Mouse (Mus musculus) heart, embryonic 10.5 days (tissue): Measurements from ENCODE around the gene Tomm70a. TPM values are rescaled to one million over a fixed set of nuclear protein-coding genes. Genes with fewer than 3 reads are reported as not detected.
"Not testable (repeated sequence)": the region's sequence is repeated elsewhere in the genome, so short reads cannot be mapped to it uniquely, and the experiment has no call there.

Experiments used
- DNase-seq: peaks from one replicate; pipeline ENCODE4 v3.0.0-alpha.2; 2017; ENCODE audit warnings: low spot score
- H3K27ac ChIP-seq: fragments of 300-500 bp; sonication (generic); 2 replicates; pipeline ENCODE4 v1.5.1; 2016; ENCODE audit warnings: mild to moderate bottlenecking
- H3K27me3 ChIP-seq: fragments of 300-500 bp; sonication (generic); 2 replicates; pipeline ENCODE4 v1.6.1; 2016; ENCODE audit warnings: mild to moderate bottlenecking; ENCODE audit not compliant: poor library complexity, insufficient read depth, severe bottlenecking
- H3K36me3 ChIP-seq: fragments of 300-500 bp; sonication (generic); 2 replicates; pipeline ENCODE4 v1.6.1; 2016; ENCODE audit warnings: mild to moderate bottlenecking, moderate library complexity
- H3K4me1 ChIP-seq: fragments of 300-500 bp; sonication (generic); 2 replicates; pipeline ENCODE4 v1.6.1; 2016; ENCODE audit warnings: mild to moderate bottlenecking
- H3K4me3 ChIP-seq: fragments of 300-500 bp; sonication (generic); 2 replicates; pipeline ENCODE4 v1.5.1; 2016; ENCODE audit warnings: mild to moderate bottlenecking, moderate library complexity
- H3K9me3 ChIP-seq: fragments of 300-500 bp; sonication (generic); 2 replicates; pipeline ENCODE4 v1.6.1; 2016; ENCODE audit warnings: mild to moderate bottlenecking, moderate library complexity
- WGBS: fragments of 180-500 bp; shearing (Covaris S2); methylation state at CpG from one replicate; pipeline ENCODE4 v1.1.7; 2016; 5-methylcytosine and 5-hydroxymethylcytosine counted together
- polyA plus RNA-seq: library from polyadenylated mRNA; unstranded; fragments of >200 nt; fragmentation: Nextera tagmentation; extraction: Ambion mirVana; gene quantifications from 2 replicates; pipeline ENCODE4 v1.2.1, GENCODE M21; 2016

Tomm70a gene
- polyA plus RNA-seq, 1 experiment from 2014 or later = 51.2 TPM

DNA sequence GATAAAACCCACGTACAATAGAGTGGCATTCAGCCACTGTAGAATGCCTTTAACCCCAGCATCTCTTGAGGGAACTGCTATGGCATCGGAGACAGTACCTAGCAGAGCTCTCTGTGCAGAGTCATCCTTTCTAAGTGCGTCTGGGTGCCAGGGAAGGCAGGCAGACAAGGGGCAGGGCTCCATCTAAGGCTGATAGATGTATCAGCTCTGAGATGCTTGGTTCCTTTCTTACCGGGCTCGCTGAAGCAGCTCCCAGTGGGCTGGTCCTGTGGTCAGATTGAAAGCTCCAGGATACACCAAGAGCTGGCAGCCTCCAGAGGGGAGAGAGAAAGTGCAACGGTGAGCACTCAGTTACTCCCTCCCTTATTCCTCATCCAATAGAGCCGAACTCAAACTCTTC is 38.3 kb downstream of the Tomm70a start:
- Histone ChIP-seq H3K4me3 (no peak overlapping the region), H3K4me1 (no peaks in the 10 kb centered on the region), H3K9me3 (no peaks in the 10 kb centered on the region), H3K27ac (no peak overlapping the region), H3K36me3 (peaks cover 54% of the 10 kb centered on the region), H3K27me3 (no peaks in the 10 kb centered on the region)
- no peak for DNase-seq
- 60% methylated on average over 7 of the region's 7 CpGs for WGBS

GRCm38 (mm10) chr16:57162841-57163240 is 41.3 kb downstream of the Tomm70a start:
- 90% methylated on average over 5 of the region's 5 CpGs for WGBS

DNA sequence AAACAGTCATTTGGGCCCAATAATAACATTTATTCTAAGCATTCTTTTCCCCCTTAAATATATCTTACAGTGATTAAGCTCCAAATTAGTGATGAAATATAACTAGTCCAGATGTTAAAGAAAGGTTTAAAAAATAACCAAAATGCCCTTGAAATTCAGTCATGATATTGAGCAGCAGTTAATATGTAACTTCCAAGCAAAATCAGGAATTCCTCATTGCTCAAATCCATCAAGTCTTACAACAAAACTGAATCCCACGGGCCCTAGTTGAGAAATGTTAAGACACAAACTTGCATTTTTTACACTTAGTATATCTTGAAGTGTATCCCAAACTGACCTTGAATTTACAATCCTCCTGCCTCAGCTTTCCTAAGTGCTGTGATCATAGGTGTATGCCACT is 42.2 kb downstream of the Tomm70a start:
- Histone ChIP-seq H3K4me1 (peaks cover 3% of the 10 kb centered on the region; the same call in 1 of the 2 replicates), H3K36me3 (peaks cover 28% of the 10 kb centered on the region), H3K9me3 (no peaks in the 10 kb centered on the region), H3K27ac (no peak overlapping the region), H3K27me3 (no peaks in the 10 kb centered on the region), H3K4me3 (no peak overlapping the region)
- WGBS = 90% methylated on average over 1 of the region's 1 CpGs
- DNase-seq = no peak

More at GRCm38 (mm10) chr16:57162841-57163240, 41.3 kb downstream of the Tomm70a start:
- H3K27ac ChIP-seq = no peak overlapping the region
- no peak overlapping the region for H3K4me3 ChIP-seq
- H3K9me3 ChIP-seq = no peaks in the 10 kb centered on the region
- H3K36me3 ChIP-seq = peaks cover 30% of the 10 kb centered on the region
- no peaks in the 10 kb centered on the region for H3K27me3 ChIP-seq
- DNase-seq = no peak
- peaks cover 3% of the 10 kb centered on the region; the same call in 1 of the 2 replicates for H3K4me1 ChIP-seq

- H3K4me1 ChIP-seq = peaks cover 3% of the 10 kb centered on the region; the same call in 1 of the 2 replicates
- H3K9me3 ChIP-seq = no peaks in the 10 kb centered on the region
- DNase-seq = no peak
- H3K27me3 ChIP-seq = no peaks in the 10 kb centered on the region
- H3K4me3 ChIP-seq = no peak overlapping the region
- H3K36me3 ChIP-seq = peaks cover 19% of the 10 kb centered on the region; the same call in 1 of the 2 replicates
- 94% methylated on average over 5 of the region's 5 CpGs for WGBS
- no peak overlapping the region for H3K27ac ChIP-seq
Measured at GRCm38 (mm10) chr16:57165157-57165556, 43.7 kb downstream of the Tomm70a start.

DNA sequence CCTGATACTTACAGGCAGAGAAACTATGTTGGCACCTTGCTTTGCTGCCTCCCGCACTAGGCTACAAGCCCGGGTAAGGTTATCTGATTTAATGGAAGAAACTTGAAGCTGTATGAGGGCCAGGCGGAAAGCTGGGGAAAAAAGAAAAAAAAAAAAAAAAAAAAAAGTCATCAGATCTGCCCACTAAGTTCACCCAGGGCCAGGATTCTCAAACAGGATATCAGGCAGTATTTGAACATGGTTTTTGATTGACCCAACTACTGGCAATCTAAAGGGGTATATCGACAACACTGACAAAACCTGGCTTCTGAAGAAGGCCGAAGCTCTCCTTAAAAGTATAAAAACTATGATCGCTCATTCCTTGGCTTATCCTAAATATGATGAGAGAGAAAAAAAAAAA is 44.6 kb downstream of the Tomm70a start:
- Histone ChIP-seq H3K4me3 (peak overlapping the region; percentile 88), H3K27me3 (no peaks in the 10 kb centered on the region), H3K4me1 (peaks cover 3% of the 10 kb centered on the region; the same call in 1 of the 2 replicates), H3K36me3 (peaks cover 17% of the 10 kb centered on the region), H3K9me3 (no peaks in the 10 kb centered on the region), H3K27ac (no peak overlapping the region)
- no peak for DNase-seq
- 78% methylated on average over 6 of the region's 6 CpGs for WGBS

GRCm38 (mm10) chr16:57166611-57167513 is 45.4 kb downstream of the Tomm70a start, which contains the start of gene Nit2:
Gene Nit2, minus strand, starts transcription at chr16:57167341.
- DNase-seq = peak; percentile 97
- Histone ChIP-seq H3K4me1 (peaks cover 3% of the 10 kb centered on the region; the same call in 1 of the 2 replicates), H3K36me3 (peaks cover 15% of the 10 kb centered on the region), H3K9me3 (no peaks in the 10 kb centered on the region), H3K27ac (peak within 1 kb of the TSS; percentile 95), H3K4me3 (peak within 1 kb of the TSS; percentile 88), H3K27me3 (no peaks in the 10 kb centered on the region)
- under 1% methylated on average over 58 of the region's 58 CpGs for WGBS

DNA sequence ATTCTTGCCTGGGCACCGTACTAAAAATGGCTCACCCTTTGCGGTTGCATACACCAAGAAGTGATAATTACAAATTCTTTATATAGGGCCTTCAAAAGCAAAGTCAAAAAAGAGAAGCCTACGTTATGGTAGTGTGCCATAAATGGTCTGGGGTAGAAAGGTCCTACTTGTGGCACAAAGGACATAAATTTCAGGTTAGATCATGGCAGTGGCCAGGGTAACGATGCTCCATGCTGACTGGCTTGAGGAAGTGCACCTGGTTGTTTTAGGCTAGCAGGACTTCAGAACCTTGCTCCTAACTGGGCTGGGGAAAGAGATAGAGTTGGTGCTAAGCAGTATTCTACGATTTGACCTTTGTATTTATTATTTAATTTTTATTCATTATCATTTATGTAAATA is 46.0 kb downstream of the Tomm70a start:
- H3K4me1 ChIP-seq = peaks cover 3% of the 10 kb centered on the region; the same call in 1 of the 2 replicates
- H3K9me3 ChIP-seq = no peaks in the 10 kb centered on the region
- H3K27ac ChIP-seq = peak overlapping the region; percentile 95
- no peak for DNase-seq
- peak overlapping the region; percentile 88 for H3K4me3 ChIP-seq
- 33% methylated on average over 5 of the region's 5 CpGs for WGBS
- no peaks in the 10 kb centered on the region for H3K27me3 ChIP-seq
- H3K36me3 ChIP-seq = peaks cover 12% of the 10 kb centered on the region

- H3K9me3 ChIP-seq = no peaks in the 10 kb centered on the region
- H3K27me3 ChIP-seq = no peaks in the 10 kb centered on the region
- peaks cover 3% of the 10 kb centered on the region; the same call in 1 of the 2 replicates for H3K4me1 ChIP-seq
- H3K36me3 ChIP-seq = peaks cover 16% of the 10 kb centered on the region
- no peak for DNase-seq
- 72% methylated on average over 4 of the region's 4 CpGs for WGBS
- H3K4me3 ChIP-seq = no peak overlapping the region
- no peak overlapping the region for H3K27ac ChIP-seq
Measured at GRCm38 (mm10) chr16:57168236-57168635, 46.7 kb downstream of the Tomm70a start.

GRCm38 (mm10) chr16:57171161-57171560 is 49.7 kb downstream of the Tomm70a start:
- H3K9me3 ChIP-seq = no peaks in the 10 kb centered on the region
- no peak for DNase-seq
- no peak overlapping the region for H3K4me3 ChIP-seq
- WGBS = 89% methylated on average over 8 of the region's 8 CpGs
- H3K4me1 ChIP-seq = peaks cover 3% of the 10 kb centered on the region; the same call in 1 of the 2 replicates
- no peak overlapping the region for H3K27ac ChIP-seq
- peaks cover 30% of the 10 kb centered on the region for H3K36me3 ChIP-seq
- H3K27me3 ChIP-seq = no peaks in the 10 kb centered on the region

GRCm38 (mm10) chr16:57171570-57171969 is 50.1 kb downstream of the Tomm70a start:
- no peaks in the 10 kb centered on the region for H3K27me3 ChIP-seq
- no peak for DNase-seq
- H3K4me3 ChIP-seq = no peak overlapping the region
- H3K9me3 ChIP-seq = no peaks in the 10 kb centered on the region
- no peak overlapping the region for H3K27ac ChIP-seq
- peaks cover 34% of the 10 kb centered on the region for H3K36me3 ChIP-seq
- H3K4me1 ChIP-seq = peaks cover 3% of the 10 kb centered on the region; the same call in 1 of the 2 replicates
- 89% methylated on average over 6 of the region's 6 CpGs for whole genome bisulfite sequencing

- H3K4me1 ChIP-seq, DNase-seq, H3K27me3 ChIP-seq, H3K27ac ChIP-seq, H3K4me3 ChIP-seq, H3K9me3 ChIP-seq: not testable (repeated sequence)
- peaks cover 41% of the 10 kb centered on the region for H3K36me3 ChIP-seq
Measured at GRCm38 (mm10) chr16:57174480-57174879, 53.0 kb downstream of the Tomm70a start.

- no peaks in the 10 kb centered on the region for H3K27me3 ChIP-seq
- no peak overlapping the region for H3K27ac ChIP-seq
- no peaks in the 10 kb centered on the region for H3K4me1 ChIP-seq
- no peak for DNase-seq
- H3K9me3 ChIP-seq = no peaks in the 10 kb centered on the region
- H3K4me3 ChIP-seq = no peak overlapping the region
- H3K36me3 ChIP-seq = peaks cover 47% of the 10 kb centered on the region
- WGBS = 81% methylated on average over 2 of the region's 2 CpGs
Measured at GRCm38 (mm10) chr16:57175751-57176150, 54.2 kb downstream of the Tomm70a start.

GRCm38 (mm10) chr16:57176276-57176675 is 54.8 kb downstream of the Tomm70a start:
- DNase-seq = no peak
- H3K36me3 ChIP-seq = peaks cover 47% of the 10 kb centered on the region
- 84% methylated on average over 7 of the region's 7 CpGs for WGBS

More at GRCm38 (mm10) chr16:57176276-57176675, 54.8 kb downstream of the Tomm70a start:
- H3K4me1 ChIP-seq = no peaks in the 10 kb centered on the region
- no peaks in the 10 kb centered on the region for H3K27me3 ChIP-seq
- no peaks in the 10 kb centered on the region for H3K9me3 ChIP-seq
- no peak overlapping the region for H3K27ac ChIP-seq
- H3K4me3 ChIP-seq = no peak overlapping the region
